Mouse (Mus musculus) midbrain, embryonic 14.5 days (tissue): ENCODE results near the gene Frmd4b. TPM values are rescaled to one million over a fixed set of nuclear protein-coding genes. Genes with fewer than 3 reads are reported as not detected.

ENCODE experiments used
- ATAC-seq: fragments of 200-750 bp; cut with Nextera tagmentation; 2 replicates; pipeline ENCODE4 v1.8.0; 2017; ENCODE audit warnings: moderate number of reproducible peaks, moderate library complexity; ENCODE audit not compliant: low FRiP score, low TSS enrichment
- DNase-seq: peaks from one replicate; pipeline ENCODE4 v3.0.0-alpha.2; 2015
- H3K27ac ChIP-seq: fragments of 300-500 bp; sonication (generic); replicated peaks from 2 replicates; pipeline ENCODE4 v1.5.1; 2014; ENCODE audit warnings: mild to moderate bottlenecking, low read depth, low read length, moderate library complexity
- H3K27me3 ChIP-seq: fragments of 300-500 bp; sonication (generic); 2 replicates; pipeline ENCODE4 v1.6.1; 2014; ENCODE audit warnings: low read length, control low read depth, mixed read lengths; ENCODE audit not compliant: control insufficient read depth, insufficient read depth
- H3K36me3 ChIP-seq: fragments of 300-500 bp; sonication (generic); 2 replicates; pipeline ENCODE4 v1.6.1; 2014; ENCODE audit warnings: low read length, control low read depth; ENCODE audit not compliant: control insufficient read depth, insufficient read depth
- H3K4me1 ChIP-seq: fragments of 300-500 bp; sonication (generic); 2 replicates; pipeline ENCODE4 v1.6.1; 2014; ENCODE audit warnings: mild to moderate bottlenecking, antibody characterized with exemption, low read length, control low read depth; ENCODE audit not compliant: control insufficient read depth, insufficient read depth
- H3K4me2 ChIP-seq: fragments of 300-500 bp; sonication (generic); 2 replicates; pipeline ENCODE4 v1.6.1; 2014; ENCODE audit warnings: mild to moderate bottlenecking, low read length, moderate library complexity
- H3K4me3 ChIP-seq: fragments of 300-500 bp; sonication (generic); replicated peaks from 2 replicates; pipeline ENCODE4 v1.5.1; 2014; ENCODE audit warnings: low read depth, low read length
- H3K9ac ChIP-seq: fragments of 300-500 bp; sonication (generic); replicated peaks from 2 replicates; pipeline ENCODE4 v1.6.1; 2014; ENCODE audit warnings: mild to moderate bottlenecking, low read length, moderate library complexity
- H3K9me3 ChIP-seq: fragments of 300-500 bp; sonication (generic); 2 replicates; pipeline ENCODE4 v1.6.1; 2016; ENCODE audit warnings: low read length, control low read depth, mixed read lengths; ENCODE audit not compliant: control insufficient read depth
- WGBS: fragments of 180-500 bp; shearing (Covaris S2); extraction: QIAGEN DNeasy Blood & Tissue Kit; methylation state at CpG from one replicate; pipeline ENCODE4 v1.1.7; 2014; 5-methylcytosine and 5-hydroxymethylcytosine counted together
- polyA plus RNA-seq: library from polyadenylated mRNA; unstranded; fragments of >200 nt; fragmentation: Nextera tagmentation; extraction: Ambion mirVana; gene quantifications from 2 replicates; pipeline ENCODE4 v1.2.1, GENCODE M21; 2014

The Frmd4b gene
- polyA plus RNA-seq, 1 experiment from 2014 or later, result 21.7 TPM

GRCm38 (mm10) chr6:97508480-97508879 lies 108.9 kb downstream of the Frmd4b start:
- no peak for ATAC-seq
- H3K4me3 ChIP-seq, result no peak overlapping the region
- 81% methylated on average over 6 of the region's 6 CpGs for WGBS
- DNase-seq, result no peak
- no peak overlapping the region for H3K27ac ChIP-seq
- no peaks in the 10 kb centered on the region for H3K9me3 ChIP-seq
- no peak overlapping the region for H3K9ac ChIP-seq
- no peaks in the 10 kb centered on the region for H3K27me3 ChIP-seq
- no peak overlapping the region for H3K4me2 ChIP-seq
- H3K36me3 ChIP-seq, result no peaks in the 10 kb centered on the region
- H3K4me1 ChIP-seq, result no peaks in the 10 kb centered on the region

- H3K27me3 ChIP-seq, result no peaks in the 10 kb centered on the region
- H3K27ac ChIP-seq, result no peak overlapping the region
- 96% methylated on average over 3 of the region's 3 CpGs for WGBS
- H3K9me3 ChIP-seq, result no peaks in the 10 kb centered on the region
- H3K4me2 ChIP-seq, result no peak overlapping the region
- no peak overlapping the region for H3K9ac ChIP-seq
- no peaks in the 10 kb centered on the region for H3K36me3 ChIP-seq
- H3K4me1 ChIP-seq, result no peaks in the 10 kb centered on the region
- no peak overlapping the region for H3K4me3 ChIP-seq
- no peak for DNase-seq
- no peak for ATAC-seq
Observed at GRCm38 (mm10) chr6:97507893-97508292, 109.4 kb downstream of the Frmd4b start.

GRCm38 (mm10) chr6:97506141-97506650 lies 111.1 kb downstream of the Frmd4b start:
- no peak for ATAC-seq
- Histone ChIP-seq H3K36me3 (no peaks in the 10 kb centered on the region), H3K4me2 (no peak overlapping the region), H3K27me3 (no peaks in the 10 kb centered on the region), H3K4me1 (no peaks in the 10 kb centered on the region), H3K27ac (no peak overlapping the region), H3K9ac (no peak overlapping the region), H3K9me3 (no peaks in the 10 kb centered on the region), H3K4me3 (no peak overlapping the region)
- 64% methylated on average over 15 of the region's 15 CpGs for WGBS
- peak; percentile 78 for DNase-seq

- Histone ChIP-seq H3K27me3 (no peaks in the 10 kb centered on the region), H3K9me3 (no peaks in the 10 kb centered on the region), H3K4me3 (no peak overlapping the region), H3K4me2 (no peak overlapping the region), H3K9ac (no peak overlapping the region), H3K4me1 (no peaks in the 10 kb centered on the region), H3K27ac (no peak overlapping the region), H3K36me3 (no peaks in the 10 kb centered on the region)
- DNase-seq, result no peak
- 91% methylated on average over 5 of the region's 5 CpGs for WGBS
- no peak for ATAC-seq
Observed at GRCm38 (mm10) chr6:97504673-97505072, 112.7 kb downstream of the Frmd4b start.

- DNase-seq (no peak), ATAC-seq (no peak)
- no peak overlapping the region for H3K27ac ChIP-seq
- H3K9ac ChIP-seq, result no peak overlapping the region
- WGBS, result 92% methylated on average over 7 of the region's 7 CpGs
- no peaks in the 10 kb centered on the region for H3K27me3 ChIP-seq
- no peaks in the 10 kb centered on the region for H3K9me3 ChIP-seq
- no peak overlapping the region for H3K4me2 ChIP-seq
- no peaks in the 10 kb centered on the region for H3K36me3 ChIP-seq
- H3K4me1 ChIP-seq, result no peaks in the 10 kb centered on the region
- H3K4me3 ChIP-seq, result no peak overlapping the region
Observed at GRCm38 (mm10) chr6:97501000-97501399, 116.3 kb downstream of the Frmd4b start.

- Histone ChIP-seq H3K27ac (no peak overlapping the region), H3K4me3 (no peak overlapping the region), H3K4me2 (no peak overlapping the region), H3K36me3 (no peaks in the 10 kb centered on the region), H3K27me3 (no peaks in the 10 kb centered on the region), H3K9ac (no peak overlapping the region), H3K9me3 (no peaks in the 10 kb centered on the region), H3K4me1 (no peaks in the 10 kb centered on the region)
- WGBS, result 90% methylated on average over 6 of the region's 6 CpGs
- DNase-seq (no peak), ATAC-seq (no peak)
Observed at GRCm38 (mm10) chr6:97500246-97500645, 117.1 kb downstream of the Frmd4b start.

- Histone ChIP-seq H3K27me3 (no peaks in the 10 kb centered on the region), H3K9me3 (no peaks in the 10 kb centered on the region), H3K4me1 (no peaks in the 10 kb centered on the region), H3K4me3 (no peak overlapping the region), H3K36me3 (no peaks in the 10 kb centered on the region), H3K9ac (no peak overlapping the region), H3K4me2 (no peak overlapping the region), H3K27ac (no peak overlapping the region)
- 85% methylated on average over 1 of the region's 1 CpGs for WGBS
- DNase-seq, result no peak
- ATAC-seq, result no peak
Observed at GRCm38 (mm10) chr6:97496002-97496401, 121.3 kb downstream of the Frmd4b start.

- no peak overlapping the region for H3K27ac ChIP-seq
- WGBS, result 89% methylated on average over 5 of the region's 5 CpGs
- no peak overlapping the region for H3K4me3 ChIP-seq
- DNase-seq, result no peak
- no peak for ATAC-seq
- H3K36me3 ChIP-seq, result no peaks in the 10 kb centered on the region
- H3K9me3 ChIP-seq, result no peaks in the 10 kb centered on the region
- H3K4me1 ChIP-seq, result peaks cover 23% of the 10 kb centered on the region
- H3K9ac ChIP-seq, result no peak overlapping the region
- no peak overlapping the region for H3K4me2 ChIP-seq
- 0 out of 2 replicates have a peak, but pooled peaks cover 5% of the 10 kb centered on the region for H3K27me3 ChIP-seq
Observed at GRCm38 (mm10) chr6:97491065-97491464, 126.3 kb downstream of the Frmd4b start.

GRCm38 (mm10) chr6:97488821-97489220 lies 128.5 kb downstream of the Frmd4b start:
- H3K36me3 ChIP-seq, result no peaks in the 10 kb centered on the region
- H3K4me3 ChIP-seq, result no peak overlapping the region
- no peaks in the 10 kb centered on the region for H3K9me3 ChIP-seq
- H3K4me1 ChIP-seq, result peaks cover 23% of the 10 kb centered on the region
- DNase-seq, result peak; percentile 47
- no peak overlapping the region for H3K9ac ChIP-seq
- 0 out of 2 replicates have a peak, but pooled peaks cover 8% of the 10 kb centered on the region for H3K27me3 ChIP-seq
- H3K27ac ChIP-seq, result no peak overlapping the region
- 29% methylated on average over 7 of the region's 7 CpGs for WGBS
- ATAC-seq, result no peak
- H3K4me2 ChIP-seq, result peak overlapping the region; percentile 98
